Mouse (Mus musculus) liver, embryonic 16.5 days (tissue): ENCODE measurements at regions not wholly inside any gene's neighbourhood (a gene's known extent, or its start where the extent isn't known, plus 50 kb on each side); places are given as distances from the start of the nearest gene placed in this dataset.

Experiments used
- ATAC-seq: fragments of 200-750 bp; cut with Nextera tagmentation; 2 replicates; pipeline ENCODE4 v1.8.0; 2017; ENCODE audit warnings: low read depth, mild to moderate bottlenecking, moderate number of reproducible peaks, moderate library complexity
- H3K27ac ChIP-seq: fragments of 300-500 bp; sonication (generic); 2 replicates; pipeline ENCODE4 v1.5.1; 2014; ENCODE audit warnings: mild to moderate bottlenecking, low read length
- H3K27me3 ChIP-seq: fragments of 300-500 bp; sonication (generic); 2 replicates; pipeline ENCODE4 v1.6.1; 2014; ENCODE audit warnings: low read depth, low read length, mixed read lengths; ENCODE audit not compliant: control insufficient read depth, insufficient read depth
- H3K36me3 ChIP-seq: fragments of 300-500 bp; sonication (generic); 2 replicates; pipeline ENCODE4 v1.6.1; 2014; ENCODE audit warnings: mild to moderate bottlenecking; ENCODE audit not compliant: control insufficient read depth, insufficient read depth
- H3K4me1 ChIP-seq: fragments of 300-500 bp; sonication (generic); 2 replicates; pipeline ENCODE4 v1.6.1; 2014; ENCODE audit warnings: low read depth, low read length, mixed read lengths; ENCODE audit not compliant: control insufficient read depth
- H3K4me2 ChIP-seq: fragments of 300-500 bp; sonication (generic); 2 replicates; pipeline ENCODE4 v1.6.1; 2014; ENCODE audit warnings: low read depth, low read length, mixed read lengths
- H3K4me3 ChIP-seq: fragments of 300-500 bp; sonication (generic); 2 replicates; pipeline ENCODE4 v1.5.1; 2014; ENCODE audit warnings: low read depth, mild to moderate bottlenecking, low read length
- H3K9ac ChIP-seq: fragments of 300-500 bp; sonication (generic); 2 replicates; pipeline ENCODE4 v1.6.1; 2014; ENCODE audit warnings: low read depth, low read length
- H3K9me3 ChIP-seq: fragments of 300-500 bp; sonication (generic); replicated peaks from 2 replicates; pipeline ENCODE4 v1.6.1; 2016; ENCODE audit warnings: low read length; ENCODE audit not compliant: control insufficient read depth
- WGBS: fragments of 180-500 bp; shearing (Covaris S2); extraction: QIAGEN DNeasy Blood & Tissue Kit; methylation state at CpG from one replicate; pipeline ENCODE4 v1.1.7; 2014; ENCODE audit not compliant: insufficient replicate concordance; 5-methylcytosine and 5-hydroxymethylcytosine counted together

- H3K9ac ChIP-seq, result no peak overlapping the region
- H3K36me3 ChIP-seq, result no peaks in the 10 kb centered on the region
- ATAC-seq, result no peak
- no peak overlapping the region for H3K27ac ChIP-seq
- no peaks in the 10 kb centered on the region for H3K4me1 ChIP-seq
- H3K27me3 ChIP-seq, result no peaks in the 10 kb centered on the region
- WGBS, result 47% methylated on average over 11 of the region's 11 CpGs
- H3K4me3 ChIP-seq, result no peak overlapping the region
- no peaks in the 10 kb centered on the region for H3K9me3 ChIP-seq
- H3K4me2 ChIP-seq, result no peak overlapping the region
Observed at GRCm38 (mm10) chr14:33824421-33824874, 98.9 kb upstream of the Gdf10 start.

DNA sequence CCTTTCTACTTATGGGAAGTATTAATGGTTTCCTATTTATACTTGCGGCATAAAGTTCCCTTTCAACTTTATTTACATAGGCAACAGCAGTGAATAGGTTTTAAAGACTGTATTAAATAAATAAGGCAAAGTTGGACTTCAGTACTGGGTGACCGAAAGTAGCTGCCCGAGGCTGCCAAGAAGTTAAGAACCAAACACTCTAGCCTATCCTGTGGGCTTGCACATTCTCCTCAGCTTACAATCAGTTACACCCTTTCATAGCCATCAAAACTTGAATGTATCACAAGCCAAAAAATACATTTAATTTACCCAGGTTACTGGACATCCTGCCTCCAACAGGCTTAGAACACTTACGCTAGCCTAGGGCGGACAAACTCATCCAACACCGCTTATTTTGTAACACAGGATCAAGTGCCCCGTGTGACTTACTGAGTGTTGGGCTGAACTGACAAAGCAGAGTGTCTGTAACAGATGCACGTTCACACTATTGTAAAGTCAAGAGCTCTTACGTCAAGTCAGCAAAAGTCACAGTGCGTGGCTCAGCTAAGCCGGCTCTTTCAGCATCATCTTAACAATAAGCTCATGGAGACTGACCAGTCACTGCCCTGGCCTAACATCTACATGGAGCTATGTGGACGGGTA is 97.3 kb upstream of the Gdf10 start:
- Histone ChIP-seq H3K9ac (no peak overlapping the region), H3K27ac (no peak overlapping the region), H3K4me3 (no peak overlapping the region), H3K27me3 (no peaks in the 10 kb centered on the region), H3K4me1 (no peaks in the 10 kb centered on the region), H3K9me3 (no peaks in the 10 kb centered on the region), H3K36me3 (no peaks in the 10 kb centered on the region), H3K4me2 (no peak overlapping the region)
- ATAC-seq, result no peak
- WGBS, result 75% methylated on average over 12 of the region's 12 CpGs

- no peaks in the 10 kb centered on the region for H3K27me3 ChIP-seq
Observed at GRCm38 (mm10) chr14:33832650-33833319, 90.6 kb upstream of the Gdf10 start.

GRCm38 (mm10) chr14:33836341-33836740 is 87.0 kb upstream of the Gdf10 start:
- ATAC-seq, result no peak

More at GRCm38 (mm10) chr14:33832650-33833319, 90.6 kb upstream of the Gdf10 start:
- no peaks in the 10 kb centered on the region for H3K4me1 ChIP-seq
- H3K27ac ChIP-seq, result no peak overlapping the region
- H3K36me3 ChIP-seq, result no peaks in the 10 kb centered on the region
- no peak overlapping the region for H3K4me2 ChIP-seq
- no peak for ATAC-seq
- no peaks in the 10 kb centered on the region for H3K9me3 ChIP-seq
- 61% methylated on average over 14 of the region's 14 CpGs for WGBS
- no peak overlapping the region for H3K4me3 ChIP-seq
- no peak overlapping the region for H3K9ac ChIP-seq

DNA sequence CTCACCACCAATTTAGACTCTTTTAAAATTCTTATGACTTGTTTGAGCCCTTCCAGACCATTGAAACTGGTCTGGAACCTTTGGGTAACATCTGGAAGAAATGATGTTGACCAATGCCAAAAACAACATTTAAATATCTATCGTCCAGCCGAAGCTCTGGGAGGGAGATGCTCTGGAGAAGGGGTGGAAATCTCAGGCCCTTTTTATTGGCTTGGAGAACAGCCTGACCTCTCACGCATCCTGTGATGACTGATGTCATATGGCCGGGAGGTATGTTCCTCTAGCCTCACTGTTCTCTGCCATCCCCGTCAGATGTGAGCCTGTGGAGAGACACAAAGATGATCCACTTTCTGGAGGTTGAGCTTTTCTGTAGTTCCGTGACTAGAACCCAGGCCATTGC is 81.6 kb upstream of the Gdf10 start:
- 66% methylated on average over 6 of the region's 6 CpGs for WGBS
- Histone ChIP-seq H3K27me3 (no peaks in the 10 kb centered on the region), H3K4me3 (no peak overlapping the region), H3K4me2 (no peak overlapping the region), H3K4me1 (no peaks in the 10 kb centered on the region), H3K36me3 (no peaks in the 10 kb centered on the region), H3K27ac (no peak overlapping the region), H3K9me3 (no peaks in the 10 kb centered on the region), H3K9ac (no peak overlapping the region)
- no peak for ATAC-seq

More at GRCm38 (mm10) chr14:33836341-33836740, 87.0 kb upstream of the Gdf10 start:
- Histone ChIP-seq H3K4me2 (no peak overlapping the region), H3K36me3 (no peaks in the 10 kb centered on the region), H3K4me3 (no peak overlapping the region), H3K27me3 (no peaks in the 10 kb centered on the region), H3K27ac (no peak overlapping the region), H3K4me1 (no peaks in the 10 kb centered on the region), H3K9ac (no peak overlapping the region), H3K9me3 (no peaks in the 10 kb centered on the region)
- WGBS, result 73% methylated on average over 11 of the region's 11 CpGs

GRCm38 (mm10) chr14:33853499-33853898 is 69.9 kb upstream of the Gdf10 start:
- Histone ChIP-seq H3K36me3 (no peaks in the 10 kb centered on the region), H3K9ac (no peak overlapping the region), H3K4me1 (no peaks in the 10 kb centered on the region), H3K4me2 (no peak overlapping the region), H3K4me3 (no peak overlapping the region), H3K27ac (no peak overlapping the region), H3K9me3 (no peaks in the 10 kb centered on the region), H3K27me3 (no peaks in the 10 kb centered on the region)
- 65% methylated on average over 3 of the region's 3 CpGs for WGBS
- ATAC-seq, result no peak

GRCm38 (mm10) chr14:33854181-33854580 is 69.2 kb upstream of the Gdf10 start:
- WGBS, result 66% methylated on average over 6 of the region's 6 CpGs
- H3K4me1 ChIP-seq, result no peaks in the 10 kb centered on the region
- ATAC-seq, result no peak

GRCm38 (mm10) chr14:33856992-33857391 is 66.4 kb upstream of the Gdf10 start:
- no peak overlapping the region for H3K4me3 ChIP-seq
- H3K9ac ChIP-seq, result no peak overlapping the region
- H3K9me3 ChIP-seq, result no peaks in the 10 kb centered on the region
- no peak overlapping the region for H3K27ac ChIP-seq
- no peak for ATAC-seq
- no peaks in the 10 kb centered on the region for H3K27me3 ChIP-seq
- no peak overlapping the region for H3K4me2 ChIP-seq
- WGBS, result 41% methylated on average over 6 of the region's 6 CpGs
- H3K4me1 ChIP-seq, result no peaks in the 10 kb centered on the region
- no peaks in the 10 kb centered on the region for H3K36me3 ChIP-seq

More at GRCm38 (mm10) chr14:33854181-33854580, 69.2 kb upstream of the Gdf10 start:
- Histone ChIP-seq H3K27me3 (no peaks in the 10 kb centered on the region), H3K9ac (no peak overlapping the region), H3K27ac (no peak overlapping the region), H3K36me3 (no peaks in the 10 kb centered on the region), H3K9me3 (no peaks in the 10 kb centered on the region), H3K4me3 (no peak overlapping the region), H3K4me2 (no peak overlapping the region)

DNA sequence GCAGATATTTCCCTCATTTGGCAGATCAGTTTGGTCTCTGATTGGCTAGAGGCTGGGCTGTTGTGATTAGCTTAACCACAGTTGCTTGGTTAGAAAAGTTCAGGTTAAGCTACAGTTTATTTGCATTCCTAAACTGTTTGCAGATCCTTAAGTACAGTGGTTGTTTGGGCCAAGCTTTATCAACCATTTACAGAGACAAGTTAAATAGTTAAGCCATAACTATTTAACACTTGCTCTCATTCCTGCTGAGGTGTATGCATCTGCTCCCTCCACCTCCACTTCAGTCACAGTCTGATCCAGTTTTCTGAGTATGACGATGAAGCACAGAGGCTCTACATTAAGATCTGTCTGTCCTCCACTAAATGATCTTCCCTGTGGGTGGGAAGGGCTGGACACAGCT is 58.6 kb upstream of the Gdf10 start:
- Histone ChIP-seq H3K4me2 (no peak overlapping the region), H3K4me1 (no peaks in the 10 kb centered on the region), H3K4me3 (no peak overlapping the region), H3K27ac (no peak overlapping the region), H3K27me3 (no peaks in the 10 kb centered on the region), H3K36me3 (no peaks in the 10 kb centered on the region), H3K9me3 (no peaks in the 10 kb centered on the region), H3K9ac (no peak overlapping the region)
- WGBS, result 56% methylated on average over 1 of the region's 1 CpGs
- ATAC-seq, result no peak
